Mouse (Mus musculus) midbrain, postnatal 0 days (tissue): ENCODE measurements around the gene Tal1. TPM values are rescaled to one million over a fixed set of nuclear protein-coding genes. Genes with fewer than 3 reads are reported as not detected.

ENCODE experiments used
- ATAC-seq: fragments of 200-750 bp; cut with Nextera tagmentation; 2 replicates; pipeline ENCODE4 v1.8.0; 2017; ENCODE audit warnings: moderate number of reproducible peaks, mild to moderate bottlenecking, moderate TSS enrichment, moderate library complexity; ENCODE audit not compliant: low FRiP score
- DNase-seq: peaks from one replicate; pipeline ENCODE4 v3.0.0-alpha.2; 2015; ENCODE audit warnings: low spot score
- H3K27ac ChIP-seq: fragments of 300-500 bp; sonication (generic); 2 replicates; pipeline ENCODE4 v1.5.1; 2014; ENCODE audit warnings: low read depth, mild to moderate bottlenecking, low read length, mixed read lengths
- H3K27me3 ChIP-seq: fragments of 300-500 bp; sonication (generic); 2 replicates; pipeline ENCODE4 v1.6.1; 2014; ENCODE audit warnings: low read length, control low read depth, mixed read lengths; ENCODE audit not compliant: insufficient read depth
- H3K36me3 ChIP-seq: fragments of 300-500 bp; sonication (generic); 2 replicates; pipeline ENCODE4 v1.6.1; 2014; ENCODE audit warnings: low read length, control low read depth, mixed read lengths; ENCODE audit not compliant: insufficient read depth
- H3K4me1 ChIP-seq: fragments of 300-500 bp; sonication (generic); 2 replicates; pipeline ENCODE4 v1.6.1; 2014; ENCODE audit warnings: mild to moderate bottlenecking, control low read depth, antibody characterized with exemption, low read length, mixed read lengths; ENCODE audit not compliant: insufficient read depth
- H3K4me2 ChIP-seq: fragments of 300-500 bp; sonication (generic); 2 replicates; pipeline ENCODE4 v1.6.1; 2014; ENCODE audit warnings: low read depth, mild to moderate bottlenecking, low read length, mixed read lengths; ENCODE audit not compliant: poor library complexity, severe bottlenecking
- H3K4me3 ChIP-seq: fragments of 300-500 bp; sonication (generic); 2 replicates; pipeline ENCODE4 v1.5.1; 2014; ENCODE audit warnings: low read depth, mild to moderate bottlenecking, low read length, moderate library complexity
- H3K9ac ChIP-seq: fragments of 300-500 bp; sonication (generic); replicated peaks from 2 replicates; pipeline ENCODE4 v1.6.1; 2014; ENCODE audit warnings: mild to moderate bottlenecking, low read length, moderate library complexity, mixed read lengths; ENCODE audit not compliant: poor library complexity, severe bottlenecking
- H3K9me3 ChIP-seq: fragments of 300-500 bp; sonication (generic); 2 replicates; pipeline ENCODE4 v1.6.1; 2016; ENCODE audit warnings: low read length, control low read depth
- CTCF ChIP-seq: IDR thresholded peaks from 2 replicates; pipeline ENCODE4 v1.5.1; 2016; ENCODE audit warnings: antibody characterized with exemption, mild to moderate bottlenecking
- WGBS: fragments of 180-500 bp; shearing (Covaris S2); extraction: QIAGEN DNeasy Blood & Tissue Kit; methylation state at CpG from one replicate; pipeline ENCODE4 v1.1.7; 2014; 5-methylcytosine and 5-hydroxymethylcytosine counted together
- polyA plus RNA-seq: library from polyadenylated mRNA; unstranded; fragments of >200 nt; fragmentation: Nextera tagmentation; extraction: Ambion mirVana; gene quantifications from 2 replicates; pipeline ENCODE4 v1.2.1, GENCODE M21; 2015
- total RNA-seq: library from RNA; depleted of rRNA; stranded (reverse); fragments of >200 nt; gene quantifications from 2 replicates; pipeline ENCODE4 v1.2.3, GENCODE M21; 2014

Gene Tal1
- total and polyA plus RNA-seq, 2 experiments from 2014 or later, result 6.6 to 64.8 TPM

GRCm38 (mm10) chr4:115047750-115048149 is 8.5 kb upstream of the Tal1 start:
- DNase-seq (peak; percentile 26), ATAC-seq (no peak)
- H3K4me2 ChIP-seq, result no peak overlapping the region
- H3K4me3 ChIP-seq, result no peak overlapping the region
- peak; percentile 60 for TF ChIP-seq CTCF
- H3K9me3 ChIP-seq, result no peaks in the 10 kb centered on the region
- H3K27ac ChIP-seq, result no peak overlapping the region
- whole genome bisulfite sequencing, result 2% methylated on average over 5 of the region's 5 CpGs
- 0 out of 2 replicates have a peak, but pooled peaks cover 2% of the 10 kb centered on the region for H3K4me1 ChIP-seq
- peaks cover 19% of the 10 kb centered on the region for H3K27me3 ChIP-seq
- no peak overlapping the region for H3K9ac ChIP-seq
- H3K36me3 ChIP-seq, result no peaks in the 10 kb centered on the region

- H3K9ac ChIP-seq, result no peak overlapping the region
- H3K9me3 ChIP-seq, result no peaks in the 10 kb centered on the region
- no peak for ATAC-seq
- H3K27me3 ChIP-seq, result peaks cover 19% of the 10 kb centered on the region
- no peak overlapping the region for H3K4me2 ChIP-seq
- H3K4me1 ChIP-seq, result 0 out of 2 replicates have a peak, but pooled peaks cover 3% of the 10 kb centered on the region
- H3K27ac ChIP-seq, result no peak overlapping the region
- no peak for DNase-seq
- no peak for TF ChIP-seq CTCF
- WGBS, result 67% methylated on average over 8 of the region's 8 CpGs
- no peak overlapping the region for H3K4me3 ChIP-seq
- no peaks in the 10 kb centered on the region for H3K36me3 ChIP-seq
Measured at GRCm38 (mm10) chr4:115048190-115048589, 8.0 kb upstream of the Tal1 start.

- 87% methylated on average over 5 of the region's 5 CpGs for whole genome bisulfite sequencing
- ATAC-seq (no peak), DNase-seq (no peak)
- Histone ChIP-seq H3K27ac (no peak overlapping the region), H3K4me3 (no peak overlapping the region), H3K9me3 (no peaks in the 10 kb centered on the region), H3K9ac (no peak overlapping the region), H3K4me1 (0 out of 2 replicates have a peak, but pooled peaks cover 3% of the 10 kb centered on the region), H3K4me2 (no peak overlapping the region), H3K36me3 (no peaks in the 10 kb centered on the region), H3K27me3 (peaks cover 37% of the 10 kb centered on the region)
- no peak for TF ChIP-seq CTCF
Measured at GRCm38 (mm10) chr4:115051245-115051644, 5.0 kb upstream of the Tal1 start.

- no peak; the same call in 1 of the 2 replicates for ATAC-seq
- H3K9ac ChIP-seq, result peak overlapping the region; percentile 42; the same call in 1 of the 2 replicates
- under 1% methylated on average over 36 of the region's 36 CpGs for WGBS
Measured at GRCm38 (mm10) chr4:115052343-115053005, 3.8 kb upstream of the Tal1 start.

GRCm38 (mm10) chr4:115055044-115055443 is 1.2 kb upstream of the Tal1 start:
- Histone ChIP-seq H3K9me3 (no peaks in the 10 kb centered on the region), H3K9ac (no peak overlapping the region), H3K27ac (no peak overlapping the region), H3K4me2 (no peak overlapping the region), H3K27me3 (peaks cover 35% of the 10 kb centered on the region), H3K36me3 (no peaks in the 10 kb centered on the region), H3K4me1 (0 out of 2 replicates have a peak, but pooled peaks cover 3% of the 10 kb centered on the region), H3K4me3 (no peak overlapping the region)
- no peak for DNase-seq
- ATAC-seq, result no peak
- 17% methylated on average over 2 of the region's 2 CpGs for WGBS
- TF ChIP-seq CTCF, result no peak

More at GRCm38 (mm10) chr4:115052343-115053005, 3.8 kb upstream of the Tal1 start:
- no peaks in the 10 kb centered on the region for H3K36me3 ChIP-seq
- DNase-seq, result peak; percentile 5
- H3K4me2 ChIP-seq, result peak overlapping the region; percentile 49
- H3K4me3 ChIP-seq, result peak overlapping the region; percentile 25
- TF ChIP-seq CTCF, result no peak
- H3K27me3 ChIP-seq, result peaks cover 37% of the 10 kb centered on the region
- H3K27ac ChIP-seq, result no peak overlapping the region
- no peaks in the 10 kb centered on the region for H3K9me3 ChIP-seq
- 0 out of 2 replicates have a peak, but pooled peaks cover 3% of the 10 kb centered on the region for H3K4me1 ChIP-seq

GRCm38 (mm10) chr4:115055691-115056090 is 535 bp upstream of the Tal1 start:
- 0 out of 2 replicates have a peak, but pooled peaks cover 3% of the 10 kb centered on the region for H3K4me1 ChIP-seq
- no peaks in the 10 kb centered on the region for H3K36me3 ChIP-seq
- WGBS, result 23% methylated on average over 3 of the region's 3 CpGs
- ATAC-seq (no peak), DNase-seq (no peak)
- no peak overlapping the region for H3K4me3 ChIP-seq
- H3K27me3 ChIP-seq, result peaks cover 36% of the 10 kb centered on the region
- no peaks in the 10 kb centered on the region for H3K9me3 ChIP-seq
- peak overlapping the region; percentile 84 for H3K27ac ChIP-seq
- H3K4me2 ChIP-seq, result peak overlapping the region; percentile 46
- no peak for TF ChIP-seq CTCF
- peak overlapping the region; percentile 69; the same call in 1 of the 2 replicates for H3K9ac ChIP-seq
